Mouse (Mus musculus) MEL (cell line): ENCODE measurements around the gene Sapcd1. TPM values are rescaled to one million over a fixed set of nuclear protein-coding genes. Genes with fewer than 3 reads are reported as not detected.

ENCODE experiments used
- DNase-seq: peaks from one replicate; pipeline ENCODE4 v3.0.0; 2011; ENCODE audit warnings: low read depth, low spot score
- H3K27ac ChIP-seq: 2 replicates; pipeline ENCODE4 v1.5.1; 2012; ENCODE audit warnings: low read depth, mild to moderate bottlenecking, control low read depth, low read length, moderate library complexity; ENCODE audit not compliant: control insufficient read depth
- H3K27me3 ChIP-seq, 2 experiments: fragments of 150-350 bp in 1 of 2; sonication (generic) in 1 of 2; 2 replicates each; pipeline ENCODE4 v1.6.1; 2012; ENCODE audit warnings: low read length in 2 of 2, mild to moderate bottlenecking in 2 of 2, improper control_type of control experiment in 1 of 2, moderate library complexity in 1 of 2; ENCODE audit not compliant: insufficient read depth in 2 of 2, control insufficient read depth in 1 of 2
- H3K36me3 ChIP-seq, 2 experiments: 2 replicates each; pipeline ENCODE4 v1.6.1; 2012 to 2014; ENCODE audit warnings: low read length in 2 of 2, improper control_type of control experiment in 1 of 2, inconsistent platforms in 1 of 2, mild to moderate bottlenecking in 1 of 2; ENCODE audit not compliant: insufficient read depth in 2 of 2, control insufficient read depth in 1 of 2
- H3K4me1 ChIP-seq, 2 experiments: fragments of 150-350 bp in 1 of 2; sonication (generic) in 1 of 2; 2 replicates each; pipeline ENCODE4 v1.6.1; 2012; ENCODE audit warnings: low read length in 2 of 2, improper control_type of control experiment in 1 of 2, mild to moderate bottlenecking in 1 of 2; ENCODE audit not compliant: insufficient read depth in 2 of 2, control insufficient read depth in 1 of 2
- H3K4me3 ChIP-seq, 2 experiments: fragments of 150-350 bp in 1 of 2; sonication (generic) in 1 of 2; 2 replicates each; pipeline ENCODE4 v1.5.1; 2012; ENCODE audit warnings: low read depth in 2 of 2, low read length in 2 of 2, mild to moderate bottlenecking in 2 of 2, moderate library complexity in 2 of 2, control low read depth in 1 of 2, improper control_type of control experiment in 1 of 2; ENCODE audit not compliant: control insufficient read depth in 1 of 2, insufficient read depth in 1 of 2
- H3K79me2 ChIP-seq: 2 replicates; pipeline ENCODE4 v1.6.1; 2012; ENCODE audit warnings: mild to moderate bottlenecking, low read length, moderate library complexity; ENCODE audit not compliant: control insufficient read depth, poor library complexity, insufficient read depth
- H3K9ac ChIP-seq: 2 replicates; pipeline ENCODE4 v1.6.1; 2012; ENCODE audit warnings: low read depth, mild to moderate bottlenecking, control low read depth, low read length, moderate library complexity; ENCODE audit not compliant: control insufficient read depth, poor library complexity, severe bottlenecking
- H3K9me3 ChIP-seq: fragments of 150-350 bp; sonication (generic); replicated peaks from 2 replicates; pipeline ENCODE4 v1.6.1; 2012; ENCODE audit warnings: mild to moderate bottlenecking, low read length, improper control_type of control experiment, moderate library complexity; ENCODE audit not compliant: insufficient read depth
- BHLHE40 ChIP-seq: IDR thresholded peaks from 2 replicates; pipeline ENCODE4 v1.6.1; 2012; ENCODE audit warnings: low read depth, mild to moderate bottlenecking, inconsistent platforms, low read length, improper control_type of control experiment, borderline replicate concordance
- CHD1 ChIP-seq: IDR thresholded peaks from 2 replicates; pipeline ENCODE4 v1.6.1; 2012; ENCODE audit warnings: low read depth, mild to moderate bottlenecking, inconsistent platforms, low read length, improper control_type of control experiment
- CHD2 ChIP-seq: IDR thresholded peaks from 2 replicates; pipeline ENCODE4 v1.6.1; 2011; ENCODE audit warnings: low read length, improper control_type of control experiment
- E2F4 ChIP-seq: IDR thresholded peaks from 2 replicates; pipeline ENCODE4 v1.6.1; 2011; ENCODE audit warnings: low read depth, low read length, improper control_type of control experiment, borderline replicate concordance
- EP300 ChIP-seq, 2 experiments: IDR thresholded peaks; 2 replicates each; pipeline ENCODE4 v1.6.1; 2011; ENCODE audit warnings: improper control_type of control experiment in 2 of 2, low read length in 2 of 2, low read depth in 1 of 2, mild to moderate bottlenecking in 1 of 2
- ETS1 ChIP-seq: IDR thresholded peaks from 2 replicates; pipeline ENCODE4 v1.6.1; 2012; ENCODE audit warnings: low read depth, mild to moderate bottlenecking, inconsistent platforms, low read length, improper control_type of control experiment, moderate library complexity
- GABPA ChIP-seq: IDR thresholded peaks from 2 replicates; pipeline ENCODE4 v1.6.1; 2012; ENCODE audit warnings: low read depth, mild to moderate bottlenecking, inconsistent platforms, low read length, improper control_type of control experiment, moderate library complexity
- JUND ChIP-seq: IDR thresholded peaks from 2 replicates; pipeline ENCODE4 v1.6.1; 2011; ENCODE audit warnings: low read depth, mild to moderate bottlenecking, improper control_type of control experiment, low read length
- KAT2A ChIP-seq: conservative IDR thresholded peaks from 2 replicates; pipeline ENCODE4 v1.6.1; 2012; ENCODE audit warnings: low read depth, low read length, improper control_type of control experiment, inconsistent platforms
- MAFK ChIP-seq: IDR thresholded peaks from 2 replicates; pipeline ENCODE4 v1.6.1; 2011; ENCODE audit warnings: low read depth, mild to moderate bottlenecking, low read length, improper control_type of control experiment, borderline replicate concordance
- MAX ChIP-seq: IDR thresholded peaks from 2 replicates; pipeline ENCODE4 v1.6.1; 2011; ENCODE audit warnings: low read length, improper control_type of control experiment
- MEF2A ChIP-seq: IDR thresholded peaks from 2 replicates; pipeline ENCODE4 v1.6.1; 2014; ENCODE audit warnings: low read depth, mild to moderate bottlenecking, inconsistent platforms, low read length, improper control_type of control experiment; ENCODE audit not compliant: poor library complexity, insufficient replicate concordance, severe bottlenecking; ENCODE audit errors: extremely low read depth
- MXI1 ChIP-seq: IDR thresholded peaks from 2 replicates; pipeline ENCODE4 v1.6.1; 2011; ENCODE audit warnings: mild to moderate bottlenecking, low read depth, low read length, improper control_type of control experiment
- NRF1 ChIP-seq: IDR thresholded peaks from 2 replicates; pipeline ENCODE4 v1.6.1; 2014; ENCODE audit warnings: low read depth, mild to moderate bottlenecking, inconsistent platforms, low read length, improper control_type of control experiment, moderate library complexity; ENCODE audit not compliant: poor library complexity, insufficient read depth, severe bottlenecking
- POLR2A ChIP-seq, 2 experiments: IDR thresholded peaks; 2 replicates each; pipeline ENCODE4 v1.6.1; 2011 to 2012; ENCODE audit warnings: low read length in 2 of 2, mild to moderate bottlenecking in 2 of 2, control low read depth in 1 of 2, improper control_type of control experiment in 1 of 2, low read depth in 1 of 2, moderate library complexity in 1 of 2; ENCODE audit not compliant: control insufficient read depth in 1 of 2, insufficient read depth in 1 of 2, poor library complexity in 1 of 2
- POLR2AphosphoS2 ChIP-seq: IDR thresholded peaks from 2 replicates; pipeline ENCODE4 v1.6.1; 2011; ENCODE audit warnings: low read length, improper control_type of control experiment
- POLR2AphosphoS5 ChIP-seq: IDR thresholded peaks from 2 replicates; pipeline ENCODE4 v1.6.1; 2012; ENCODE audit warnings: low read depth, borderline replicate concordance, mild to moderate bottlenecking, inconsistent platforms, low read length, moderate library complexity, mixed read lengths
- RAD21 ChIP-seq: IDR thresholded peaks from 2 replicates; pipeline ENCODE4 v1.6.1; 2011; ENCODE audit warnings: mild to moderate bottlenecking, low read depth, low read length, improper control_type of control experiment
- RCOR1 ChIP-seq: IDR thresholded peaks from 2 replicates; pipeline ENCODE4 v1.6.1; 2012; ENCODE audit warnings: low read depth, mild to moderate bottlenecking, inconsistent platforms, low read length, improper control_type of control experiment
- SIN3A ChIP-seq: IDR thresholded peaks from 2 replicates; pipeline ENCODE4 v1.6.1; 2012; ENCODE audit warnings: low read length, improper control_type of control experiment, inconsistent platforms
- SMC3 ChIP-seq: IDR thresholded peaks from 2 replicates; pipeline ENCODE4 v1.6.1; 2011; ENCODE audit warnings: low read depth, low read length, improper control_type of control experiment
- TAL1 ChIP-seq: IDR thresholded peaks from 2 replicates; pipeline ENCODE4 v1.6.1; 2012; ENCODE audit warnings: mild to moderate bottlenecking, inconsistent platforms, low read length, moderate library complexity, mixed read lengths
- TCF12 ChIP-seq: IDR thresholded peaks from 2 replicates; pipeline ENCODE4 v1.6.1; 2014; ENCODE audit warnings: low read depth, mild to moderate bottlenecking, inconsistent platforms, low read length, improper control_type of control experiment, moderate library complexity
- UBTF ChIP-seq: IDR thresholded peaks from 2 replicates; pipeline ENCODE4 v1.6.1; 2012; ENCODE audit warnings: low read depth, mild to moderate bottlenecking, inconsistent platforms, low read length, improper control_type of control experiment, moderate library complexity, borderline replicate concordance; ENCODE audit not compliant: insufficient read depth
- USF1 ChIP-seq: IDR thresholded peaks from 2 replicates; pipeline ENCODE4 v1.6.1; 2014; ENCODE audit warnings: low read depth, mild to moderate bottlenecking, inconsistent platforms, low read length, improper control_type of control experiment, moderate library complexity
- USF2 ChIP-seq, 2 experiments: IDR thresholded peaks; 2 replicates each; pipeline ENCODE4 v1.6.1; 2011 to 2012; ENCODE audit warnings: improper control_type of control experiment in 2 of 2, low read length in 2 of 2, borderline replicate concordance in 1 of 2, inconsistent platforms in 1 of 2, low read depth in 1 of 2, mild to moderate bottlenecking in 1 of 2; ENCODE audit not compliant: insufficient read depth in 1 of 2
- ZKSCAN1 ChIP-seq: IDR thresholded peaks from 2 replicates; pipeline ENCODE4 v1.6.1; 2012; ENCODE audit warnings: low read depth, mild to moderate bottlenecking, inconsistent platforms, low read length, improper control_type of control experiment, moderate library complexity
- ZNF384 ChIP-seq: IDR thresholded peaks from 2 replicates; pipeline ENCODE4 v1.6.1; 2012; ENCODE audit warnings: low read depth, mild to moderate bottlenecking, inconsistent platforms, low read length, improper control_type of control experiment
- polyA plus RNA-seq, 2 experiments: library from polyadenylated mRNA; stranded (reverse) in 1 of 2; unstranded in 1 of 2; fragments of >175 nt in 1 of 2; fragments of >200 nt in 1 of 2; gene quantifications; 2 replicates each; pipeline versions ENCODE4 v1.2.1 to v1.2.4; 2012; ENCODE audit warnings: low replicate concordance in 2 of 2, low read depth in 1 of 2; ENCODE audit not compliant: insufficient read length in 2 of 2, insufficient read depth in 1 of 2, missing spikeins in 1 of 2
- total RNA-seq: library from RNA; depleted of rRNA; stranded (reverse); fragments of 300-350 nt; gene quantifications from 2 replicates; pipeline ENCODE4 v1.2.3, GENCODE M21; 2012

The Sapcd1 gene
- total and polyA plus RNA-seq, 3 experiments = 124 to 164 TPM; not detected in 1

GRCm38 (mm10) chr17:35046681-35047455, 19.1 kb upstream of the Sapcd1 start, which contains the start of gene Msh5 (continued):
- no peak for TF ChIP-seq UBTF
- no peak for TF ChIP-seq MAFK
- TF ChIP-seq USF2 (IDR thresholded peaks at IDR 0.05; ENCODE audit: borderline replicate concordance in 1 of 2, insufficient read depth in 1 of 2, low read depth in 1 of 2, low read length in 2 of 2) = no peak
- no peak for TF ChIP-seq POLR2AphosphoS5
- peak; percentile 33 for TF ChIP-seq RCOR1
- peak; percentile 47 to 53; a peak in 2 of 4 replicates for TF ChIP-seq EP300 (IDR thresholded peaks at IDR 0.05; ENCODE audit: low read depth in 1 of 2, low read length in 2 of 2)
- TF ChIP-seq GABPA = no peak
- no peak for TF ChIP-seq USF1
- no peak for TF ChIP-seq MEF2A
- peak; percentile 64 for TF ChIP-seq SIN3A
- no peak for TF ChIP-seq CHD1
- no peak for TF ChIP-seq BHLHE40
- peak; percentile 97; the same call in 1 of the 2 replicates for TF ChIP-seq E2F4
- TF ChIP-seq POLR2A (IDR thresholded peaks at IDR 0.05; ENCODE audit: control insufficient read depth in 1 of 2, insufficient read depth in 1 of 2, low read depth in 1 of 2, low read length in 2 of 2, poor library complexity in 1 of 2) = peak in 1 of 2 experiments; percentile 56; a peak in 1 of 4 replicates
- TF ChIP-seq ZNF384 = no peak; the same call in 1 of the 2 replicates
- TF ChIP-seq RAD21 = no peak

- DNase-seq = peak; percentile 57
- H3K9ac ChIP-seq = peak overlapping the region; percentile 85
- peaks cover 7 to 39% of the 10 kb centered on the region in 2 experiments for H3K4me1 ChIP-seq
- H3K4me3 ChIP-seq = peak overlapping the region; percentile 47 to 53
- peak overlapping the region; percentile 91 for H3K27ac ChIP-seq
- no peaks in the 10 kb centered on the region for H3K27me3 ChIP-seq
- peaks cover 13% of the 10 kb centered on the region for H3K79me2 ChIP-seq
- H3K36me3 ChIP-seq = peaks cover 0 to 28% of the 10 kb centered on the region in 2 experiments; a peak in 2 of 4 replicates
- no peaks in the 10 kb centered on the region for H3K9me3 ChIP-seq
- no peak for TF ChIP-seq KAT2A
- peak; percentile 42; the same call in 1 of the 2 replicates for TF ChIP-seq TCF12
- TF ChIP-seq MAFK = no peak
- 0 out of 4 replicates have a peak, but pooled peaks of 1 of the 2 experiments have one; percentile 42 for TF ChIP-seq EP300 (IDR thresholded peaks at IDR 0.05; ENCODE audit: low read depth in 1 of 2, low read length in 2 of 2)
- TF ChIP-seq RAD21 = no peak
- no peak for TF ChIP-seq SMC3
- TF ChIP-seq ETS1 = peak; percentile 58; the same call in 1 of the 2 replicates
- TF ChIP-seq MEF2A = no peak
- TF ChIP-seq MXI1 = peak; percentile 51
- no peak; the same call in none of the 2 replicates for TF ChIP-seq MAX
- TF ChIP-seq E2F4 = no peak
- no peak for TF ChIP-seq JUND
- TF ChIP-seq USF1 = no peak
- no peak for TF ChIP-seq SIN3A
- no peak for TF ChIP-seq ZNF384
- no peak for TF ChIP-seq ZKSCAN1
- peak; percentile 61; the same call in 1 of the 2 replicates for TF ChIP-seq POLR2AphosphoS2
- TF ChIP-seq CHD2 = no peak
- TF ChIP-seq TAL1 = no peak
- TF ChIP-seq NRF1 = no peak
- TF ChIP-seq CHD1 = no peak
- TF ChIP-seq RCOR1 = no peak
- TF ChIP-seq USF2 (IDR thresholded peaks at IDR 0.05; ENCODE audit: borderline replicate concordance in 1 of 2, insufficient read depth in 1 of 2, low read depth in 1 of 2, low read length in 2 of 2) = no peak
Observed at GRCm38 (mm10) chr17:35045807-35046680, 18.2 kb upstream of the Sapcd1 start.
